Mouse (Mus musculus) stomach, embryonic 16.5 days (tissue): Measurements from ENCODE around the gene Pot1b. TPM values are rescaled to one million over a fixed set of nuclear protein-coding genes. Genes with fewer than 3 reads are reported as not detected.

Experiments used
- ATAC-seq: fragments of 200-750 bp; cut with Nextera tagmentation; 2 replicates; pipeline ENCODE4 v1.8.0; 2017; ENCODE audit warnings: moderate number of reproducible peaks, moderate TSS enrichment; ENCODE audit not compliant: insufficient read depth, low FRiP score
- H3K27ac ChIP-seq: fragments of 300-500 bp; sonication (generic); 2 replicates; pipeline ENCODE4 v1.5.1; 2014; ENCODE audit warnings: low read length
- H3K27me3 ChIP-seq: fragments of 300-500 bp; sonication (generic); 2 replicates; pipeline ENCODE4 v1.6.1; 2014; ENCODE audit warnings: low read length, control low read depth, mixed read lengths; ENCODE audit not compliant: control insufficient read depth, insufficient read depth
- H3K36me3 ChIP-seq: fragments of 300-500 bp; sonication (generic); 2 replicates; pipeline ENCODE4 v1.6.1; 2014; ENCODE audit warnings: low read length; ENCODE audit not compliant: control insufficient read depth, insufficient read depth
- H3K4me1 ChIP-seq: fragments of 300-500 bp; sonication (generic); 2 replicates; pipeline ENCODE4 v1.6.1; 2014; ENCODE audit warnings: low read length, control low read depth, mixed read lengths; ENCODE audit not compliant: control insufficient read depth, insufficient read depth
- H3K4me2 ChIP-seq: fragments of 300-500 bp; sonication (generic); 2 replicates; pipeline ENCODE4 v1.6.1; 2014; ENCODE audit warnings: low read depth, low read length, mixed read lengths
- H3K4me3 ChIP-seq: fragments of 300-500 bp; sonication (generic); replicated peaks from 2 replicates; pipeline ENCODE4 v1.5.1; 2014; ENCODE audit warnings: mild to moderate bottlenecking, low read length
- H3K9ac ChIP-seq: fragments of 300-500 bp; sonication (generic); 2 replicates; pipeline ENCODE4 v1.6.1; 2014; ENCODE audit warnings: low read length
- H3K9me3 ChIP-seq: fragments of 300-500 bp; sonication (generic); replicated peaks from 2 replicates; pipeline ENCODE4 v1.6.1; 2016; ENCODE audit warnings: low read length, control low read depth; ENCODE audit not compliant: control insufficient read depth
- WGBS: fragments of 180-500 bp; shearing (Covaris S2); extraction: QIAGEN DNeasy Blood & Tissue Kit; methylation state at CpG from one replicate; pipeline ENCODE4 v1.1.7; 2014; 5-methylcytosine and 5-hydroxymethylcytosine counted together
- polyA plus RNA-seq: library from polyadenylated mRNA; unstranded; fragments of >200 nt; fragmentation: Nextera tagmentation; extraction: Ambion mirVana; gene quantifications from 2 replicates; pipeline ENCODE4 v1.2.1, GENCODE M21; 2015

Pot1b gene
- polyA plus RNA-seq, 1 experiment from 2014 or later: 7.4 TPM

- Histone ChIP-seq H3K27me3 (no peaks in the 10 kb centered on the region), H3K36me3 (no peaks in the 10 kb centered on the region), H3K9ac (no peak overlapping the region), H3K9me3 (no peaks in the 10 kb centered on the region), H3K4me3 (no peak overlapping the region), H3K4me1 (no peaks in the 10 kb centered on the region), H3K27ac (no peak overlapping the region), H3K4me2 (no peak overlapping the region)
- no peak for ATAC-seq
- WGBS: 86% methylated on average over 2 of the region's 2 CpGs
Observed at GRCm38 (mm10) chr17:55699388-55699787, 13.0 kb downstream of the Pot1b start.

- 74% methylated on average over 2 of the region's 2 CpGs for WGBS
- Histone ChIP-seq H3K4me1 (no peaks in the 10 kb centered on the region), H3K4me2 (no peak overlapping the region), H3K36me3 (no peaks in the 10 kb centered on the region), H3K4me3 (no peak overlapping the region), H3K9me3 (no peaks in the 10 kb centered on the region), H3K27me3 (no peaks in the 10 kb centered on the region), H3K27ac (no peak overlapping the region), H3K9ac (no peak overlapping the region)
- ATAC-seq: no peak
Observed at GRCm38 (mm10) chr17:55661099-55661498, 51.3 kb downstream of the Pot1b start.

GRCm38 (mm10) chr17:55625092-55625491, 87.3 kb downstream of the Pot1b start, which contains the start of gene Vmn2r118:
TSS of gene Vmn2r118 (minus strand) at chr17:55625192.
- no peak for ATAC-seq
- WGBS: 88% methylated on average over 3 of the region's 3 CpGs

More at GRCm38 (mm10) chr17:55625092-55625491, 87.3 kb downstream of the Pot1b start, which contains the start of gene Vmn2r118:
- Histone ChIP-seq H3K4me2 (no peak within 1 kb of the TSS), H3K9ac (no peak within 1 kb of the TSS), H3K36me3 (no peaks in the 10 kb centered on the region), H3K4me3 (no peak within 1 kb of the TSS), H3K4me1 (no peaks in the 10 kb centered on the region), H3K9me3 (no peaks in the 10 kb centered on the region), H3K27me3 (no peaks in the 10 kb centered on the region), H3K27ac (no peak within 1 kb of the TSS)

Other genes with a start within 250 kb of the Pot1b start
- gene Vmn2r118, start 87.4 kb downstream of the Pot1b start, polyA plus RNA-seq: not detected in 2 replicates
- 1.2 and 1.7 TPM in 2 replicates for gene Adgre4, start 37.4 kb upstream of the Pot1b start, polyA plus RNA-seq
- 9.0 and 10.7 TPM in 2 replicates for gene Zfp119a, start 166.3 kb upstream of the Pot1b start, polyA plus RNA-seq
- 12.6 and 13.2 TPM in 2 replicates for gene Zfp959, start 179.5 kb upstream of the Pot1b start, polyA plus RNA-seq
- gene Zfp119b, start 236.9 kb upstream of the Pot1b start, polyA plus RNA-seq: 6.0 and 6.2 TPM in 2 replicates
- 4.0 and 4.7 TPM in 2 replicates for gene Ebi3, start 240.0 kb upstream of the Pot1b start, polyA plus RNA-seq
- gene Yju2, start 246.5 kb upstream of the Pot1b start, polyA plus RNA-seq: 21.6 and 24.3 TPM in 2 replicates